Mouse (Mus musculus) testis, adult 2 months (tissue): Measurements from ENCODE around the gene Ggcx.

ENCODE experiments used
- CTCF ChIP-seq: fragments of 200-500 bp; IDR thresholded peaks from 2 replicates; pipeline ENCODE4 v1.5.1; 2012; ENCODE audit warnings: low read depth, mild to moderate bottlenecking, inconsistent platforms, low read length, moderate library complexity; ENCODE audit not compliant: control insufficient read depth, insufficient read depth, insufficient replicate concordance
- POLR2A ChIP-seq: fragments of 200-500 bp; IDR thresholded peaks from 2 replicates; pipeline ENCODE4 v1.6.1; 2012; ENCODE audit warnings: low read depth, mild to moderate bottlenecking, inconsistent platforms, low read length, moderate library complexity; ENCODE audit not compliant: control insufficient read depth

- TF ChIP-seq POLR2A (no peak), CTCF (no peak)
These were observed 4.5 kb upstream of the Ggcx start for GRCm38 (mm10) chr6:72409567-72409966.
